ENCODE assay signal across 28 mouse cellular contexts in the genomic region with DNA sequence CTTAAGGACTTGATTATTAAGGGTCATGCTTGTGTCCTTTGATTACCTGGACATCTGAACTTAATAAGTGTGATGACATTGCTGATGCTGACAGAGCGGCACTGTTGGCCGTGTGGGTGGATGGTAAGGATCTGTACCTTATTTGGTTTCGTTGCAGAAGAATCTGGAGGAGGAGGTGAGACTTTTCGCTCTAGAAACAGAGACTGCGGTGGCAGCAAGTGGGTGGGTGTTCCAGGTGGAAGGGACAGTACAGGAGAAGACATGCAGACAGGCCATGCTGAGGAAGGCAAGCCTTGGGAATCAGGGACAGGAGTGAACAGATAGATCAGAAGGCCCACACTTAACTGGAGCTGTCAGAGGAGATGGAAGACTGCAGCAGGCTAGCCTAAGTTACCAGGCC.
DNase-seq lines count a peak whose midpoint lies in the region; ATAC-seq and TF ChIP-seq lines count a peak whose summit lies in the region.
"Had no signal": no experiment of that assay in that cellular context is flagged by ENCODE, and none has a peak within 500 bp of the region (broad histone marks: within the 10 kb centered on the region; RNA-seq: fewer than 3 reads in every experiment).

No protein-coding gene starts in this region.

- no peak for TF ChIP-seq CTCF in left cerebral cortex, adult 2 months (IDR thresholded peaks at IDR 0.05)

- DNase-seq in frontal cortex, postnatal 10 days (ENCODE audit: low spot score in 2 of 2): no peak
- DNase-seq in left cerebral cortex, adult 2 months (ENCODE audit: extremely low spot score in 1 of 2, low spot score in 2 of 2): peak; percentile 33 to 49
- no peak for DNase-seq in left cerebral cortex, postnatal 10 days (ENCODE audit: extremely low spot score in 1 of 2, low spot score in 2 of 2)
- peak; percentile 68 for DNase-seq in right cerebral cortex, adult 2 months (ENCODE audit: low spot score in 2 of 2)
- DNase-seq in right cerebral cortex, postnatal 25 days: no peak
- DNase-seq in telencephalon, adult 2 months (ENCODE audit: low read depth, low spot score): peak; percentile 58
- no peak for DNase-seq in urinary bladder, adult 18-20 months (ENCODE audit: low spot score in 2 of 2)
- DNase-seq: adrenal gland, adult 2 months; adrenal gland, postnatal 14 days; cerebellum, adult 11-12 months; cerebellum, adult 8-10 months; cerebellum, postnatal 10 days; cerebellum, postnatal 36 days; embryo, embryonic 11 days; gastrocnemius, postnatal 10 days; gastrocnemius, postnatal 36 days; heart, adult 2 months had no signal

- no peak overlapping the region for H3K4me3 ChIP-seq in left cerebral cortex, adult 2 months
- H3K4me3 ChIP-seq: embryonic facial prominence, embryonic 10.5 days; embryonic facial prominence, embryonic 13.5 days; erythroblast, embryonic 14.5 days; forebrain, embryonic 12.5 days; forebrain, embryonic 15.5 days; heart, adult 2 months; heart, embryonic 10.5 days; heart, embryonic 13.5 days; hindbrain, embryonic 12.5 days; hindbrain, embryonic 15.5 days had no signal

- peak overlapping the region; percentile 40 for H3K27ac ChIP-seq in left cerebral cortex, adult 2 months
- H3K27ac ChIP-seq: embryonic facial prominence, embryonic 10.5 days; embryonic facial prominence, embryonic 13.5 days; forebrain, embryonic 12.5 days; forebrain, embryonic 15.5 days; heart, adult 2 months; heart, embryonic 10.5 days; heart, embryonic 13.5 days; hindbrain, embryonic 12.5 days; hindbrain, embryonic 15.5 days had no signal

- ATAC-seq in frontal cortex, adult (ENCODE audit: low TSS enrichment): peak; percentile 93
- ATAC-seq: forebrain, embryonic 15.5 days; Patski had no signal

- intact Hi-C loops in left cerebral cortex, adult 2 months (cut with DNase I): loop anchor here (1.0 kb wide), 1 partner anchor 20 kb away; no protein-coding TSS in a partner anchor
- intact Hi-C loops in left cerebral cortex, postnatal 10 days (cut with DNase I): no loop called here

Comparison
In these comparisons a context has a peak if more than half of its experiments do, and no peak if none do; other contexts are left out.
1. DNase-seq: peak in left cerebral cortex, adult 2 months (2 of 2), right cerebral cortex, adult 2 months (2 of 2) and telencephalon, adult 2 months (single experiment); none in frontal cortex, postnatal 10 days (0 of 2), left cerebral cortex, postnatal 10 days (0 of 2), right cerebral cortex, postnatal 25 days (single experiment) and urinary bladder, adult 18-20 months (0 of 2).